Mouse (Mus musculus) brain, embryonic 14.5 days (tissue): ENCODE results near the gene Fank1.

Source experiments
- CTCF ChIP-seq: fragments of 200-500 bp; IDR thresholded peaks from 2 replicates; pipeline ENCODE4 v1.5.1; 2012; ENCODE audit warnings: inconsistent platforms, mild to moderate bottlenecking, moderate library complexity, borderline replicate concordance; ENCODE audit not compliant: insufficient read depth, insufficient read length; ENCODE audit errors: extremely low read depth
- POLR2A ChIP-seq: fragments of 200-500 bp; IDR thresholded peaks from 2 replicates; pipeline ENCODE4 v1.6.1; 2012; ENCODE audit warnings: mild to moderate bottlenecking, inconsistent platforms, borderline replicate concordance; ENCODE audit not compliant: poor library complexity, insufficient read depth, insufficient read length, severe bottlenecking; ENCODE audit errors: extremely low read depth

GRCm38 (mm10) chr7:133872701-133873100, 96.0 kb downstream of the Fank1 start:
- TF ChIP-seq CTCF (no peak), POLR2A (no peak)
